Mouse (Mus musculus): ENCODE data around the gene Rrnad1.

Gene Rrnad1

DNA sequence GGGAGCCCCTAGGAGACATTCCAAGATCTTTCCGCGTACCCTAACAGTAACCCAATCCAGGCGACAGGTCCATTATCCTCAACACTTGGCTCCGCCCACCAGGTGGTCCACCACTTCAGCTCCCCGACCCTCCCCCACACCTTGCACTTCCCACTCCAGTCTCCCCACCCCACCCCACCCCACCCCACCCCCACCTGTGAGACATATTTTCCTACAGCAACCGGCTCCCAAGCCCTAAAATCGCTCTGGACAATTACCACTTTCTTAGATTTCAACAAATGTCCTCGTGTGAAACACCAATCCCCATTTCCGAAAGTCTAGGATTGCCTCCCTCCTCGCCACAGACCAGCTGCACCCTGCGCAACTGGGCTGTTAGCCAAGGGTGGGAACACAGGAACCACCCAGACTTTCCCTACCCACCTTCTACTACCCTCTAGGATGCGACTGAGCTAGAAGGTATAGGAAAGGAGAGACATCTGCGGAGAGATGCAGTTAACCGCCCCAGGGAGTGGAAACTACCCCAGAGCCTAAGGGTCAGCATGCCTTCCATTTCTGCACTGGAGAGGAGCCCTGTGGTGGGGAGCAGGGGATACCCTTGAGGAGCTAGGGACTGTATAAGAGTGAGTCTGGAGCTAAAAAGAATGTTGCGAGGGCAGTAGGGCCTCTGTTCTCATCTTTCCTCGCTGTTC, 18.9 kb upstream of the Rrnad1 start:
- DNase-seq (ENCODE audit: low read depth, low spot score) = no peak

GRCm38 (mm10) chr3:87948378-87949265, 18.1 kb upstream of the Rrnad1 start, which contains the start of gene Crabp2:
Gene Crabp2, plus strand, starts transcription at chr3:87948666.
- peak; percentile 73 for DNase-seq (ENCODE audit: low read depth, low spot score)

DNA sequence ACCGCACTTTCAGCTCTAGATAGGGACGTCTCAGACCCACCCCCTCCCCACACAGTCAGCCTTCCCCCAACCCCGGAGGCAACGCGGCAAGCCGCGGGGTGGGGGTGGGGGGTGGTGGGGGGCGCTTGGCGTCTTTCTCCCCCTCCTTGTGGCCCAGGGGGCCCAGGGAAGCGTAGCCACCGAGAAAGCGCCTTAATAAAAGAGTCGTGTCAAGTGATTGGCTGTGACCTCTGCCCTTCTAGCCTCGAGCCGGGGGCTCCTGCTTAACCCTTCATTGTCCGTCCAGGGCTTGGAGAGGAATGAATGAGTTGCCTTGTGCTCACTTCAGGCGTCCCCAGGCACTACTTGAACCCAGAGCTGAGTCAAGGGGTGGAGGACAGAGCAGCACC, 17.3 kb upstream of the Rrnad1 start:
- DNase-seq (ENCODE audit: low read depth, low spot score) = peak; percentile 51

GRCm38 (mm10) chr3:87947056-87947810, 16.7 kb upstream of the Rrnad1 start:
- DNase-seq (ENCODE audit: low read depth, low spot score) = no peak

DNA sequence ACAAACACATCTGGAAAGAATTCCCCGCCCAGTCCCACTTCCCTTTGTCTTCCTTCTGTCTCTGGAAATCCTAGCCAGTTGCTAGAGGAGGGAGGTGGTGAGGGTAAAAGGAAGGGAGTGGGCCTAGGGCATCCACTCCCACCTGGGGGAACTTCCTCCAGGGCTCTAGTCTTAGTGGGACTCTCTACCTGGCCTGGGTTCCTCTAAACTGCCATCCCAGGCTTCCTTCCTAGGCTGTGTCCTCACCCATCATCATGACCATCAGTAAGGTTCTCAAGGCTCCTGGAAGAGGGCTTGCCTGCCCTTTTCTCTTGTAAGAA, 16.0 kb upstream of the Rrnad1 start:
- no peak for DNase-seq (ENCODE audit: low read depth, low spot score)

- no peak for DNase-seq (ENCODE audit: low read depth, low spot score)
Measured at GRCm38 (mm10) chr3:87945781-87946540, 15.4 kb upstream of the Rrnad1 start.

GRCm38 (mm10) chr3:87944838-87945600, 14.5 kb upstream of the Rrnad1 start:
- no peak for DNase-seq (ENCODE audit: low read depth, low spot score)

DNA sequence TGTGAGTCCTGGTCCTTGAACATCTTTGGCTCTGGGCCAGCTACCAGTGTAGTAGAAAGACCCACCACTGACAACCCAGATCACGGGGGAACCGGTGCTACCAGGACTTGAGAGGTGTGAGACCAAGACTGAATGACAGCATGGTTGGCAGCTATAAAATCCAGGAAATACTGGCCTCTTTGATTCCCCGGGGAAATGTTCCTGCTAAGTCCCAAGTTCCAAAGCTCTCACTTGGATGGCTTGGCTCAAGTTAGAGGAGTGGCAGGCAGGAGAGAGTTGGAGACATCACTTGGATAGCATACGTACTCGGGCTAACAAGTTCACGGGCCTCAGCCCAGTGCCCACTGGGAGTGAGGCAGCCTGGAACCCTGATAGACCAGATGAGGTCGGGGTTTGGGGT, 13.1 kb upstream of the Rrnad1 start:
- DNase-seq (ENCODE audit: low read depth, low spot score) = no peak

GRCm38 (mm10) chr3:87942471-87942870, 12.0 kb upstream of the Rrnad1 start:
- DNase-seq (ENCODE audit: low read depth, low spot score) = no peak

GRCm38 (mm10) chr3:87940611-87941010, 10.1 kb upstream of the Rrnad1 start:
- DNase-seq (ENCODE audit: low read depth, low spot score) = no peak

DNA sequence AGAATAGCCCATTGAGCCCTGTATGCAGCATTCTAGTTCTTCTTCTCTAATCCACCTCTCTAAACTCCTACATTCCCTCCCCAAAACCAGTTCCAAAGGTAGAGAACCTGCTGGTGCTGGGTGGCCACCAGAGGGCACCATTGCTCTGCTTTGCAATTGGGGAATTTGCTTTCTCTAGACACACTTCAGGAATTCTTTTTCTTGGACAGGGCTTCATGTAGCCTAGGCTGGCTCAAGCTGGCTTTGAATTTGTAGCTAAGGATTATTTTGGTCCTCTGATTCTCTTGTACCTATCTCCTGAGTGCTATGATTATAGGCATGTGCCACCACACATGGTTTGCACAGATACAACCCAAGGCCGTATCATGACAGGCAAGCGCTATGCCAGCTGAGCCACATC, 5.3 kb upstream of the Rrnad1 start:
- peak; percentile 88 for DNase-seq (ENCODE audit: low read depth, low spot score)

GRCm38 (mm10) chr3:87935201-87935600, 4.7 kb upstream of the Rrnad1 start:
- DNase-seq (ENCODE audit: low read depth, low spot score) = no peak

DNA sequence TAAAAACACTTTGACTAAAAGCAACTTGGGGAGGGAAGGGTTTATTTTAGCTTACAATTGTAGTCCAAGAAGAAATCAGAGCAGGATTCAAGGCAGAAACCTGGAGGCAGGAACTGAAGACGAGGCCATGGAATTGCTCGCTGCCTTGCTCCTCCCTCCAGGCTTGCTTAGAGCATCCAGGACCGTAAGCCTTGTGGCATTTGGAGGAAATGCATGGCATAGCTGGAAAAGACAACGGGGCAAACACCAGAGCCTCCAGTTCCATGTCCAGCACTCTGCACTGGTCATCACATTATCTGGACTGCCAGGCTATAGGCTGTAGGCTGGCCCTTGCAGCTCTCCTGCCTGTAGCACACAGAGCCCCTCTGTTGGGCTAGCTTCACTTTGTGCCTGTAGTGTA, 4.0 kb upstream of the Rrnad1 start:
- DNase-seq (ENCODE audit: low read depth, low spot score) = no peak

DNA sequence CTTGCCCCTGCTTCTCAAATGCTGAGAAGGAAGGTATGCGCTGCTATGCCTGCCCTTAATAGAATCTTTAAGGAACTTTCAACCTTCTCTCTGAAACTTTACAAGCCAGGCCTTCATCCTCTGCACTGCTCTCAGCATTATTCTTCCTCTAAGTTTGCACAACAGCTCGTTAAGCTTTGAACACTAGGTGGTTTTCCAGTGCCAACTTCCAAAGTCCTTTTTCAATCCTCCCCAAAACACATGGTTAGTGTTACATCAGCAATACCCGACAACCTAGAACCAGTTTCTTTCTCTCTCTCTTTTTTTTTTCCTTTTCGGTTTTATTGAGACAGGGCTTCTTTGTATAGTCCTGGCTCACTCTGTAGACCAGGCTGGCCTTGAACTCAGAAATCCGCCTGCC, 3.5 kb upstream of the Rrnad1 start:
- DNase-seq (ENCODE audit: low read depth, low spot score) = no peak

DNA sequence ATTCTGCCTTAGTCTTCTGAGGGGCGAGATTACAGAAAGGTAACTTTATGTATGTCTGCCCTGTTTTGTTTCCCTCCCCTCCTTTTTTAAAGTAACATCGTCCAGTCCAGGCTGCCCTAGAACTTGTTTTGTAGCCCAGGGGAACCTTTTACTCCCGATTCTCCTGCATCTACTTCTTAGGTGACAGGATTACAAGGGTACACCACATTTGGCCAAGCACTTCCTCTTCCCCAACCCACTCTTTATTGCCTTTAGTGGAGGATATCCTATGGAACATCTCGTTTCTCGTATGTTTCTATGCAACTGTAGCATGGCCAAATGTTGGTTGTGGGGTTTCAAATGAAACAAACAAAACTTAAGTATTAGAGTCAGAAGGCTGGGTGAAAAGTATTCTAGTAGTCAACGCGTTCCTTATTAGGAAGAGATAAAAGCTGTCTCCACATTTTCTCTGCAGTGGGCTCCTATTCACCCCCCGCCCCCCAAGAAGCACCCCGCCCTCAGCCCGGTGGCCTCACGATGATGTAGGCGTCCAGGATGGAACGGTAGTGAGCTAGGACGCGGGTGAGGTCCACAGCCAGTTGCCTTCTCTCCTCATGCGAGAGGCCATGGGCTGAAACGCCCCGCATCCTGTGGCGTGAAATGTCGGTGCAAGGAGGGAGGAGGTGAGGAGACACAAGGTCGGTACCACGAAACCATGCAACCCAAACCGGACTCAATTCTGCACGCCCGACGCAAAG, 1.0 kb downstream of the Rrnad1 start:
- no peak for DNase-seq (ENCODE audit: low read depth, low spot score)

DNA sequence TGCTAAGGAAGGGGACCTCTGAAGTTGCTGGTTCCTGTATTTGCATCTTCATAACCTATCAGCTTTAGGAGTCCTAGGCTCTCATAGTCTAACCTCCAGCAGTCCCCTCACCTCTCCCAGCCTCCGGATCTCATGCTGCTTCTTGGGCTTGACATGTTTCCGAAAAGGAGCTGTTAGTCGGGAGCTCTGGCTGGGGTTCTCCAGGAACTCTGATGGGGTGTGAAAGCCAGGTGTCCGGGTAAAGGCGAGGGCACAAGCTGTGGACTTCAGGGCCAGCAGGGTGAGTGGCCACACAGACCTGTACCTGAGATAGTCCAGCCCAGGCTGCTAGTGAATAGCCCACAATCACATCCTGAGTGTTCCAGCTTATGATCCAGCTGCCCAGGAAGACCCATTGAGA, 3.1 kb downstream of the Rrnad1 start:
- no peak for DNase-seq (ENCODE audit: low read depth, low spot score)

- no peak for DNase-seq (ENCODE audit: low read depth, low spot score)
Measured at GRCm38 (mm10) chr3:87924996-87925395, 5.5 kb downstream of the Rrnad1 start.

DNA sequence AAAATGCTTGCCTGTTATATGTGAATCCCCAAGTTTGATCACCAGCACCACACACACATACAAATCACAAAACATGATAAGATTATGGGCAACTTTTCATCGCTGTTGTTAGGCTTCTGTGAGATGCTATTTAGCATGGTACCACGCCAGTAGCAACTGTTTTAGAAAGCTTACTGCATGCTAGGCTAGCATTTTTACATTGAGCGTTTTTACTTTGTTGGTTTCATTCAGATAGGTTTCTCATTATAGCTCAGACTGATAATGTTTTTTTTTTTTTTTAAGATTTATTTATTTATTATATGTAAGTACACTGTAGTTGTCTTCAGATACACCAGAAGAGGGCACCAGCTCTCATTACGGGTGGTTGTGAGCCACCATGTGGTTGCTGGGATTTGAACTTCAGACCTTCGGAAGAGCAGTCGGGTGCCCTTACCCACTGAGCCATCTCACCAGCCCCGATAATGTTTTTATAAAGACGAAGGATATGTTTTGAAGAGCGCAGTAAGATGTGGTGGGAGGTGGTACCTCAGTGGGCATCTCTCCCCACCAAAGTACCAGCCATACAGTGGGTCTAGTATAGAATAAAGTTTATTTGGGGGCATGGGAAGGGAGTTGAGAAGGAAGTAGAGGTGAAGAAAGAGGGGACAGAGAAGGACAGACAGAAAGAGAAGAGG, 10.1 kb downstream of the Rrnad1 start:
- no peak for DNase-seq (ENCODE audit: low read depth, low spot score)

DNA sequence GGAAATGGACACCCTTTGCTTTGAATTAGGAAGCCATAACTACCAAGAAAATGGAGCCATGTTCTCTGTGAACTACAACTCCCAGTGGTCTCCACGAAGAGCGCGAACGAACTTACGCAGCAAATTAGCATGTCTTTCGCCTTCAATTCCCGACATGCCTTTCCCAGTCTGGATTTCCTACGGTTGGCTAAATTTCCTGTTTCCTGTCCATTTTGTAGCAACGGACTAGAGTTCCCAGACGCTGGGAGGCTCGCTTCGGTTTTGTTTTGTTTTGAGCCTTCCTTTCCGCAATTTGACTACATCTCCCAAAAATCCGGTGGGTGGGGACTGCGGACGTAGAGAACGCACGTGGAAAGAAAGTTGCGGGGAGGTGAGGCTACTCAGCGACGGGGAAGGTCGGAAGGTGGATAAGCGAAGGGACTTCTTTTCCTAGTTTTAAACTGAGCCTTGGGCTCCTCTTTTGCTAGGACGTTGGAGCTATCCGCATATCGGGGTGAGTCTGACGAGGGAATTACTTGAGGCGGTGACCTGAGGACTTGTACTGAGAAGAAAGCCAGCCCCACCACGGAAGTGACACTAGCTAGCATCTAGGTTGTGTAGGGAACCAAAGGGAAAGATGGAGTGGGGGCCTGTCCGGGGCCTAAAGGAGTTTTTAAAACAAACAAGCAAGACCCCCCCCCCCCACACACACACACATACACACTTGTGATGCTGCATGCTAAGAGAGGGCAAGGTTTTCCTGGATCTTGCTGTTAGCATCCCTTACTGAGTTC, 11.0 kb downstream of the Rrnad1 start, which contains the start of gene Mrpl24:
Gene Mrpl24 (plus strand): TSS at position 171 of the 773 bp plus-strand sequence.
- peak; percentile 98 for DNase-seq (ENCODE audit: low read depth, low spot score)

All from R1 (cell line).